Mouse (Mus musculus): Measurements from ENCODE around the gene Ptprt.
A peak's percentile ranks its signal among the peaks of the same experiment; 100 is the strongest.

The Ptprt gene

GRCm38 (mm10) chr2:162591388-162591787, 69.6 kb downstream of the Ptprt start:
- no peak for DNase-seq (ENCODE audit: low read depth, low spot score)

GRCm38 (mm10) chr2:162581651-162582050, 79.3 kb downstream of the Ptprt start:
- no peak for DNase-seq (ENCODE audit: low read depth, low spot score)

GRCm38 (mm10) chr2:162577819-162578218, 83.1 kb downstream of the Ptprt start:
- no peak for DNase-seq (ENCODE audit: low read depth, low spot score)

- no peak for DNase-seq (ENCODE audit: low read depth, low spot score)
Observed at GRCm38 (mm10) chr2:162572851-162573250, 88.1 kb downstream of the Ptprt start.

DNA sequence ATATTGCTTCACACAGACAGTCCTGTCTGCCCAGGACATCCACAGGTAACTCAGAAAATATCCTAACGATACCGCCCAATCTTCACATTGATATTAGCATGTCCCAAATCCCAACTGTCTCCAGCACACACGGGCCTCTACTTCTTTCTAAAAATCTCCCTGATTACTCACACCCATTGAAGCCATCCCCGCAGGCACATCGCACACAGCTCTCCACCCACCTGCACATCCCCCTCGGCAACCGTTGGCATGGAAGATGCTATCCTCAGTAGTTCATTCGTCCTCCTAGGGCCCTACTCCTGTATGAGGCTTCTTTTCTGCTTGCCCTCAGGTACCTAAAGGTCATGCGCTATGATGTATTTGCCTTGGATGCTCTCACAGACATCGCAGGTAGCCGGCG, 89.9 kb downstream of the Ptprt start:
- no peak for DNase-seq (ENCODE audit: low read depth, low spot score)

DNA sequence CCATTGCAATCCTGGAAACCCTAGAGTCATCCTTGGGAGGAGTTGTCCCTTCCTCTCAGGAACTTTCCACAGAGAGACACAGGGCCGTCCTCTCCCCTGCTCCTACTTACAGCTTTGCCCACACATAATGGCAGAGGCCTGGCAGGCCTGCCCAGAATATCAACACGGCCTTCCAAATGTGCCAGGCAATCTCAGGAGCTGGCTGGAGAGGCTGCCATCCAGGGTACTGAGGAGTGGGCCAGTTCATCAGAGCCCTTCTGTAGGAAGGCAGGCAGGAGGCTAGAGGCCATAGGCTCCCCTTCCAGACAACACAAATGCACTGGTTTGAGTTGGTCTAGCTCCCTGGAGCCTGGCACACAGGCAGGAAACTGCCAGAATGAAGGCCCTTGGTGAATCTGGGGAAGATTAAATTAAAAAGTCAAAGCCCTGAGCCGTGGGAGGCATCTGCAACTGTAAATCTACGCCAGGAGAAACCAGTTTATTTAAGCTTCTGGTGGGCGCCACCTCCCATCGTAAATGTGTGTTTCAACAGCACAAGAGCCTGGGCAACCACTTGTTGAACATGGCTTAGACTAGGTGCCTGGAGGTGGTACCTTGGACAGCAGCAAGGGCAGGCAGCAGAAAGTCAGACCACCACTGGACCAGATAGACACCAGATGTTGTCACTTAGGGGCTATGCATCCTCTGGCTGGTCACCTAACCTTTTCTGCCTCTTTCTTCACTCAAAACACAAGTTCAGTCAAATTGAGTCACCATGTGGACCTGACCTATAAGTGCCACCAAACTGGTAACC, 92.4 kb downstream of the Ptprt start:
- DNase-seq (ENCODE audit: low read depth, low spot score): peak; percentile 64

DNA sequence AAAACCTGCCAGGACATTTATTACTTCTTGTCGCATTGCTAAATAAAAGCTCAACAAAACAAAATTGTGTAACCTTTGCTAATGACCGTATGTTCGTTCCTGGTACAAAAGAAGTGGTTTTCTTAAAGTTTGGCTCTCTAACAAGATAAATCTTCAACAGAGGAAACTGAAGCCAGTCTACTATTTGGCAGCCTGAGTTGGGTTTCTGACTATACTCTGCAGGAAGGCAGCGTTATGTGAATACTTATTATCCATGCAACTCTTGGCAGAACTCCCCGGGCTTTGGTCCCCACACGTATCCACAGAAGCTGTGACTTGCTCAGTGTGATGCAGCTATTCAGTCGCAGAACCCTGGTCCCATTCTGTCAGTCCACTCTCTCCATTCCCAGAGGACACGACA, 112.6 kb downstream of the Ptprt start:
- no peak for DNase-seq (ENCODE audit: low read depth, low spot score)

DNA sequence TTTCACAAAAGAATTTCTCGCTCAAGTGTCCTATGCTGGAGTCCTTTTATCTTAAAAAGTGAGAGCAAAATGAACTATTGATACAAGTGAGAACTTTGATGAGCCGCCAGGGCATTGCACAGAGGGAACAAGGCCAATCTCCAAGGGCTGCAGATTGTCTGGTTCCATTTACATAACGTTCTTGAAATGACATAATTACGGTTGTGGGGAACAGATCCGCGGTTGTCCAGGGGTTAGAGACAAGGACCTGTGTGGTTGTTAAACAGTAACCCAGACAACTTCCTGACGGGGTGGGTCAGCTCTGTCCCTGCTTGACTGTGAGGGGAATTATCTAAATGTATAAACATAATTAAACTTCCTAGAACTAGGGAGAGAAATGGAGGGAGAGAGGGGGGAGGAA, 129.3 kb downstream of the Ptprt start:
- no peak for DNase-seq (ENCODE audit: low read depth, low spot score)

DNA sequence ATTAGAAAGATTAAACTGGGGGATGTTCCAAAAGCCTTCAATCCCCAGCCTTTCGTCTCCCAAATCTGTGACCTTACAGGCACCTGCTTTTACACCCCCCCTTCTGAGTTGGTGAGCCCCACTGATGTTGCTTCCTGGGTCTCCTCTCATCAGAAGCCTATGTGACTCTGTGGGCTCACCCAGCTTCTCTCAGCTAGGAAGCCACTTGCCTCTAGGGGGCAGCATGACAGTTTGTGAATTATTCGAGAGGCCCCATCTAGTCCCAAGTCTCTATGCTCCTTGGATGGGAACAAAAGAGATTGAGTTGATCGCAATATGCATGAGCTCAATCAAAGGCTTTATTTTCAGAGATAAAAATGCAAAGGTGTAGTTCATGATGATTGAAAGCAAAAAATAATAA, 132.0 kb downstream of the Ptprt start:
- no peak for DNase-seq (ENCODE audit: low read depth, low spot score)

- no peak for DNase-seq (ENCODE audit: low read depth, low spot score)
Observed at GRCm38 (mm10) chr2:162515993-162516392, 145.0 kb downstream of the Ptprt start.

GRCm38 (mm10) chr2:162513072-162513471, 147.9 kb downstream of the Ptprt start:
- DNase-seq (ENCODE audit: low read depth, low spot score): no peak

- no peak for DNase-seq (ENCODE audit: low read depth, low spot score)
Observed at GRCm38 (mm10) chr2:162512094-162512493, 148.9 kb downstream of the Ptprt start.

DNA sequence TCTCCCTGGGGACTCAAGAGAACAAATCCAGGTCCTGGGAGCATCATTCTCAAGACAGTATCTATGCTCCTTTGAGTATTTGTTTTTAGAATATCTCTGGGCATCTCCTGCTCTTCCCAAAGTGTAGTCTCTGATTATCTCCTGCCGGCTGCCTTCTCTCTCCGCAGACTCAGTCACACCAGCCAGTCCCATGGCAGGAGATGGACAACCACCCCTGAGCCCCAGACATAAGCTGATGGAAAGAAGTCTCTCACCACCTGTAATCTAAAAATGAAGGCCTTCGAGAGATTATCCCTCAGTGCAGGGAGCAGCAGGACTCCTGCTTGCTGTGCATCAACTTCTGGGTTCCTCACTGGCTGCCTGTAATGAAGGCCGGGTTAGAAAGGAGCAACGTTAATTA, 151.9 kb downstream of the Ptprt start:
- no peak for DNase-seq (ENCODE audit: low read depth, low spot score)

DNA sequence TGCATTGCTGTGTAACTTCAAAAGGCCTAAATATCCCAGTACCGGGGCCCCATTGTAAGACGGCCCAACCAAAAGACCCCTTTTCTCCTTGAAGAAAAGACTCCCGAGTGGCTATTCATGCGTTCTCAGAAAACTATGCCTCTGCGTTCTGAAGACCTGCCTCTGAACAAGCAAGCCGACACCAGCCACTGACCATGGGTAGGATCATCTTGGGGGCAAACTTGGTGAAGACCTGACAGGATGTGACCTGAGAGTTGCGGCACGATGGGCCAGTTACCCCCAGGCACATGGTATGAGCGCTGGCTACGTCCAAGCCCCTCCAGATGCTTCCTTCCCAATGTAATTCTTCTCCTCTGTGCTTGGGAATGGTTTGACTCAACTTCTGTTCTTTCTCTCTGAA, 153.3 kb downstream of the Ptprt start:
- DNase-seq (ENCODE audit: low read depth, low spot score): no peak

DNA sequence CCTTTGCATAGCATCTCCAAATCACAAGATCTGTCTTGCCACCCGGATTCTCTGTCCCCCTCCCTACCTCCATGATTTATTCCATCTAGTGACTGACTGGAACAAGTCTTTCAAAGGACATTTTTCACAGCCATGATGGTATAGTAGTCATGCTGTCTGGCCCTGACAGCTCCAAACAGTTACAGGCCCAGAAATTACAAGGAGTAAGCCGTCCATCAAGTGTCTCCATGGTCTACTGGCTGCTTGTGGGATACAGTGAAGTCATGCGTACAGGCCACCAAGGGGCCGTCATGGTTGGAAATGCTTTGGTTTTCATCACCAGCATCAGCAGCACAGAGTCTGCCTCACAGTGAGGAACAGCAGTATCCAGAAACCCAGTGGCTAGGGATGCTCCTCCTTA, 156.1 kb downstream of the Ptprt start:
- no peak for DNase-seq (ENCODE audit: low read depth, low spot score)

GRCm38 (mm10) chr2:162499501-162499915, 161.4 kb downstream of the Ptprt start:
- no peak for DNase-seq (ENCODE audit: low read depth, low spot score)

DNA sequence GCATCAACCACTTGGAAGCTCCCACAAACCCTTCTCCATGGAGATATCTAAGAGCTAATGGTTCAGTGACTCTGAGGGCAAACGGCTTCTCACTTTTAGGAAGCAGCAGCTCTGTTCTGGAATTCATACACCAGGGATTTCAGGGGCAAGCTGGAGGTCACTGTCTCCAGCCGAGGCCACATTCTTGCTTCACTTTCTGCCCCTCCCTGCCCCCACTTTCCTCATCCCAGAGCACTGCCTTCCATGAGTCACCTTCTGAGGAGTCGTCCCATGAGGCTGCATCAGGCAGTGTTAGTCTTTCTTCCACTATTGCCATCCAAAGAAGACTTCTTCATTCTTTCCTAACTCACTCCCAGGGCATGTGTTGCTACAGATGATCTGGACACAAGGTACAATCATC, 162.8 kb downstream of the Ptprt start:
- DNase-seq (ENCODE audit: low read depth, low spot score): no peak

DNA sequence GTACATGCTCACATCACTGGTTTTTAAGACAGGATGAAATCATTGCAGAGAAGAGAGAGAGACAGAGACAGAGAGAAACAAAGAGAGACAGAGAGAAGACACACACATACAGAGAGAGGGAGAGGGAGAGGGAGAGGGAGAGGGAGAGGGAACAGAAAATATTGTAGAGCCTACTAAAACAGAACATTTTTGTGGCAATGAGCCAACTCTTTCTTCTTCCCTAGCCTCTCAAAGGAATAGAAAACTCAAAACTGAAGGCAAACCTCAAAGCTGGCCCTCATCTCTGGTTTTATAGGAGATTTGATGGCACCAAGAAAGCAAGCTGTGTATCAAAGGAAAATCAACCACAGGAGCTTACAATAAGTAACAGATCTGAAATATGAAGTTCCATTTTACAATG, 176.9 kb downstream of the Ptprt start:
- DNase-seq (ENCODE audit: low read depth, low spot score): no peak

GRCm38 (mm10) chr2:162443106-162443505, 217.8 kb downstream of the Ptprt start:
- no peak for DNase-seq (ENCODE audit: low read depth, low spot score)

DNA sequence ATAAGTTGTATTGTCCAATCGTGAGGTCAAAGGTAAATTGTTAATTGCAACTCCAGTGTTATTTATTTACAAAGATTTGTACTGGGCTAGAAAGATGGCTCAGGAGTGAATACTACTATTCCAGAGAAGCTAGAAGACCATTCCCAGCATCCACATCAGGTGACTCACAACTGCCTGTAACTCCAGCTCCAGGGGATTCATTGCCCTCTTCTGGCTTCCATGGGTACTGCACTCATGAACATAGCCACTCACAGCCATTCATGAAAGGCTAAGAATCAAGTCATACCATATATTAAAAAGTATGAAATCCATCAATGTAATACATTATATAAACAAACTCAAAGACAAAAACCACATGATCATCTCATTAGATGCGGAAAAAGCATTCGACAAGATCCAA, 224.3 kb downstream of the Ptprt start:
- DNase-seq (ENCODE audit: low read depth, low spot score): no peak

DNA sequence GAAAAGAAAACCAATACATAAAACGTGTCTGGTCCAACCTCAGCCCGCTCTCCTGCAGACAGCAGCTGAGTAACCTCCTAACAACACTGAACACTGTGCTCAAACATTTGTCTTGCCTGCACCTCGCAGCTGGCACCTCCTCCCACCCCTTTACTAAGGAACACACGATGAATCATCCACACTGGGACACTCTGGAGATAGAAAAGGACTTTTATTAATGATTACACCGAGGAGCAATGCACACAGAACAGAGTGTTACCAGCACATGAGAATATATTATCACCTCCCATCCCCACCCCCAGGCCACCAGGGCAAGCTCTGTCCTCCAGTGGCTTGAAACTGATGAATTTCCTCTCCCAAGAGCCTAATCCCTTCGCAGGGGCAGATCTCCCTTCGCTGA, 230.8 kb downstream of the Ptprt start:
- no peak for DNase-seq (ENCODE audit: low read depth, low spot score)

- no peak for DNase-seq (ENCODE audit: low read depth, low spot score)
Observed at GRCm38 (mm10) chr2:162426114-162426513, 234.8 kb downstream of the Ptprt start.

GRCm38 (mm10) chr2:162418181-162418580, 242.8 kb downstream of the Ptprt start:
- DNase-seq (ENCODE audit: low read depth, low spot score): no peak

All from forelimb bud, embryonic 11.5 days (tissue).